Mouse (Mus musculus): ENCODE data around the gene Spaca4.

Gene Spaca4

DNA sequence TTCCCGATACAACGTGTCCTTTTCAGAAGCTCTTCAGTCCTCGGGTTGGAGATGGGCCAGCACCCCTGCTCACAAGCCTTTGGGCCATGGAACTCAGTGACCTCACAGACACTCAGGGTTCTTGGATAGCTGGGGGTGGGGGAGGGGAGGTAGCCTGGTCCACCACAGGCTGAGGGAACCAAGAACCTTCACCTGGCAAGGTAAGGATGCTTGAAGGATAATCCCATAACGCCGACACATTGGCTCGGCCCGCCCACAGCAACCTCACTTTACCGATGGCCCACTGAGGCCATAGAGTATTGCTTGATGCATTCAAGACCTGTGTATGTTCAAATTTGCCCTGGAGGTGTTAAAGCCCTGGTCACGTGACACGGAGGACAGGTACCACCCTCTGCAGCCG is at the start of gene Spaca4:
TSS of gene Spaca4 (minus strand) at position 101 of the 400 bp plus-strand sequence.
- DNase-seq, result no peak

GRCm38 (mm10) chr7:45775237-45775636 is 49.6 kb upstream of the Spaca4 start:
- DNase-seq, result no peak

- DNase-seq, result no peak
Measured at GRCm38 (mm10) chr7:45771101-45771500, 45.5 kb upstream of the Spaca4 start.

- DNase-seq, result no peak
Measured at GRCm38 (mm10) chr7:45770427-45771082, 44.9 kb upstream of the Spaca4 start.

- no peak for DNase-seq
Measured at GRCm38 (mm10) chr7:45767500-45767899, 41.9 kb upstream of the Spaca4 start.

DNA sequence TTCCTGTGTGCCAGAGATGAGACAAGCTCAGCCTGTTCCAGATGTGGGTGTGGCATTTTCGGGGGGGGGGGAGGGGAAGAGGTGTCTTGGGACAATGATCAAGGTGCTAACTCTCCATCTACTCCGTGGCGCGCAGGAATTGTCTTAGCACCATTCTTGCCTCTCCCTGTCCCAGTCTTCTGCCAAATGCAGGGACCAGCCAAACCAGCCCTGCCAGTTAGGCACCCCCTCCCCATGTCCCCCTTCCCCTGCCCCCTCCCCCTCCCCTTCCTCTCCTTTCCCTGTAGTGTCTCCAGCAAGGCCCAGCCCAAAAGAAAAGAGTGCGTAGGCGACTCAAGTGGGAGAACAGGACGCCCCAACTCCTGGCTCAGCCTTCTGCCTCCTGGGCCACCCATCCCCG is 41.2 kb upstream of the Spaca4 start:
- DNase-seq, result no peak

DNA sequence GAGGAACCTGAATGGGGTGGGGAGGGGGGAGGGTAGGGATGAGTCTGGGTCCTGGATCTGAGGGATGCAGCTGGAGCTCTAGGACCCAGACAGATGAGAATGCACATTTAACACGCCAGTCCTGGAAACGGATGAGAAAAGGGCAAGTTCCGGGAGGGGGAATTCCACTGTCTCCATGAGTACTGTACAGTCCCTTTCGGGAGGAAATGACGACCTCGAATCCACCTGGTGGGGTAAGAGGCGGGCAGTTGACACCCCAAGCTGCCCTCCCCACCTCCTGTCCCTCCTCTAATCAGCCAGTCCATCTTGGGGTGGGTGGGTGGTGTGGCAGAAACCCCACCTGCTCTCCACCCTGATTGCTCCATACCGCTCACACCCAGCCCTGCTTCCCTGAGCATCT is 40.4 kb upstream of the Spaca4 start:
- no peak for DNase-seq

DNA sequence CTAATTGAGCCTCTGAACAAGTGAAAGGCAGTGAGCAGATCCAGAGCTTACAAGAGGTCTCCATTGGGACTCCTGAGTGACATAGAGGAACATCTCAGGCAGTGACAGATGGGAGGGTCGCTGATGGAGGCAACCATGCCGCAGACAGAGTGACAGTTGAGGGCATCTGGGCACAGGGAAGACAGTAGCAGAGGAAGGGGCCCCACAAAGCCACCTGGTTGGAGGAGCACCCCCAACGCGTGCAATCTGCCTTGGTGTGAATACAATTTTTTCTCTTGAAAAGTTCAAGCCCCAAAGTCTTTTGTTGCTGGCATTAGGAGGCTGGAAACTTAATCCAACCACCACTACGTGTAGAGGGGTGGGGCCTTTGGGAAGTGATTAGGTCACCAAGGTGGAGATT is 34.5 kb upstream of the Spaca4 start:
- DNase-seq, result no peak

GRCm38 (mm10) chr7:45759400-45759799 is 33.8 kb upstream of the Spaca4 start:
- DNase-seq, result peak; percentile 65 to 83

- no peak for DNase-seq
Measured at GRCm38 (mm10) chr7:45755703-45756102, 30.1 kb upstream of the Spaca4 start.

GRCm38 (mm10) chr7:45750162-45750561 is 24.5 kb upstream of the Spaca4 start:
- peak in 1 of 2 experiments; percentile 54 for DNase-seq

- DNase-seq, result peak in 1 of 2 experiments; percentile 30
Measured at GRCm38 (mm10) chr7:45749401-45749800, 23.8 kb upstream of the Spaca4 start.

DNA sequence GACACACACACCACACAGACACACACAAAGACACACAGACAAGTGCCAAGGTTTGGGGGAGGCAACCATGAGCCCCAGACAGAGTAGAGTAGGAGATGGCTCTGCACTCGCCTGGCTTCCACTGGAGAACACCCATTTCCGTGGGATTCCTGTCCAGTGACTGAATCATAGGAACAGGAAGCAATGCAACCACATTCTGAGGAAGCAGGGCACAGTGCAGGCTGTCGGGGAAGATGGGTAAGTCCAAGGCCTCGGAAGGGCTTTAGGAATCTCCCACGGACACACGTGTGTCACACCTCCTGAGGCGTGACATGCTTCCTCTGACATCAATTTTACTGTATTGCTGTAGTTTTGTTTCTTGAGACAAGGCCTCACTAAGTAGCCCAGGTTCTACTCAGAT is 22.5 kb upstream of the Spaca4 start:
- DNase-seq, result peak in 1 of 2 experiments; percentile 18

- DNase-seq, result no peak
Measured at GRCm38 (mm10) chr7:45747450-45747849, 21.8 kb upstream of the Spaca4 start.

- peak in 1 of 2 experiments; percentile 33 for DNase-seq
Measured at GRCm38 (mm10) chr7:45746518-45746917, 20.9 kb upstream of the Spaca4 start.

DNA sequence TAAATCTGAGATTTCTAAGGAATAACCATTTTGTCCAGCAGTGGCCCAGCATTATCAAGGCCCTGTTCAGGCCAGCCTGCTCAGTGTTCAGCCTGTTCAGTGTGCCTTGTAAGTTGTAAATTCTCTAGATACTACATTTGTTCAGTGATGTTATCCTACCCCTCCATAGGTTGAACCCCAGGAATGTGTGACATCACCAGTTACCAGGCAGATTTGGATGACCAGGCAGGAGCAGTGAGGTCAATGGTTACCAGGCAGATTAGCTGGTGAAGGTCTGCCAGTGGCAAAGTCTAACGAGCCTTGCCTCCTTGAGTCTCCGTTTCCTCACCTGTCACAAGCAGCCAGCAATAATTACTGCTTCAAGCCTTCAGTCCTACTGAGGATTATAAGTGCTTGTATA is 18.8 kb upstream of the Spaca4 start:
- peak; percentile 91 to 94 for DNase-seq

DNA sequence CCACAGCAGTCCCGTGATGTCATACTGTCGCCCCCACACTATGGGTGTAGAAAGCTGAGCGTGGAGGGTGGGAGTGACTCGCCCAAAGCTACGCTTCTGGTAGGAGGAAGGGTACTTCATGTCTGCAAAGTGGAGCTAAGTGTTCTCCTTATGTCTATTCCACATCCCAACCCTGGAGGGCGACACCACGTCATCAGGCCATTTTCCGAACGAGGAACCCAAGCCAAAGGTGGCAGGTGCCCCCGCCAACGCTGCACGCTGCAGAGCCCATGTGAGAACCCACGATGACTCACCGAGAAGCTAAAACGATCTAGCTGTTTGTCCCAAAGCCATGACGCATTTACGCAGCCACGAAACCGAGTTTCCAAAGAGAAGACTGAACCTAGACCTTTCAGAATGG is 16.7 kb upstream of the Spaca4 start:
- DNase-seq, result peak in 1 of 2 experiments; percentile 54

DNA sequence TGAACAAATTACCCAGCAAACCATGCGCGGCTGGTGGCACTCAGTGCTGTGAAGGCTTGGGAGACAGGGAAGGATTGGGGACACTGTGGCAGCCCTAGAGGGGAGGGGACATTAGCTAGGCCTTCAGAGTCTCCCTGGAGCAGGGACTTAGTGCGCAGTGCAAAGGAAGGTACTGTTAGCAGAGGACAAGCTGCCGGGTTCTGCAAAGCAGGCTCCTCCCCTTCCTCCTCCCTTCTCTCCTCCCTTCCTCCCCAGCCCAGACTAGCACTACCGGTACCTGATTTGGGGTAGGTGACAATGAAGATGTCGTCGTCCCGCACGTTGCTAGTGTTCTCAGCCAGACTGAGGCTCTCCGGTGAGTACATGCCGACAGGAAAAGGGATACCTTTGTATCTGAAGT is 16.2 kb upstream of the Spaca4 start:
- no peak for DNase-seq

GRCm38 (mm10) chr7:45741308-45741707 is 15.7 kb upstream of the Spaca4 start:
- DNase-seq, result no peak

GRCm38 (mm10) chr7:45739820-45740219 is 14.2 kb upstream of the Spaca4 start:
- DNase-seq, result no peak

- peak; percentile 88 to 91 for DNase-seq
Measured at GRCm38 (mm10) chr7:45739162-45739763, 13.7 kb upstream of the Spaca4 start.

DNA sequence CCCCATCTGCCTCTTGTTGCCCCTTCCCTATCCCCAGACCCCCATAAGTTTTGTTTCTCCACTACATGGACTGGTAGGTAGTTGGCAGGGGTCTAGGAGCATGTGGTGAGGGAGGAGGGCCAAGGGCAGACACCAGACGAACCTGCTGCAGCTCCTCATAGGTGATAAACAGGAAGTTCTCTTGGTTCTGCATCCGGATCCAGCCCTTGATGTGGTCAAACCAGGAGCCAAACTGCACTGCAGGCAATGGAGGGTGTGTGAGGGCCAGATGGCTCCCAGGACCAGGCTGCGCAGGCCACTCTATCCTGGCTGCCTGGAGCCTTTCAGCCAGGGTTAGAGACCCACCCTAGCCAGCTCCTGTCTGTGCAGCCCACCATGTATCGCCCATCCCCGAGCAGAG is 7.9 kb upstream of the Spaca4 start:
- no peak for DNase-seq

DNA sequence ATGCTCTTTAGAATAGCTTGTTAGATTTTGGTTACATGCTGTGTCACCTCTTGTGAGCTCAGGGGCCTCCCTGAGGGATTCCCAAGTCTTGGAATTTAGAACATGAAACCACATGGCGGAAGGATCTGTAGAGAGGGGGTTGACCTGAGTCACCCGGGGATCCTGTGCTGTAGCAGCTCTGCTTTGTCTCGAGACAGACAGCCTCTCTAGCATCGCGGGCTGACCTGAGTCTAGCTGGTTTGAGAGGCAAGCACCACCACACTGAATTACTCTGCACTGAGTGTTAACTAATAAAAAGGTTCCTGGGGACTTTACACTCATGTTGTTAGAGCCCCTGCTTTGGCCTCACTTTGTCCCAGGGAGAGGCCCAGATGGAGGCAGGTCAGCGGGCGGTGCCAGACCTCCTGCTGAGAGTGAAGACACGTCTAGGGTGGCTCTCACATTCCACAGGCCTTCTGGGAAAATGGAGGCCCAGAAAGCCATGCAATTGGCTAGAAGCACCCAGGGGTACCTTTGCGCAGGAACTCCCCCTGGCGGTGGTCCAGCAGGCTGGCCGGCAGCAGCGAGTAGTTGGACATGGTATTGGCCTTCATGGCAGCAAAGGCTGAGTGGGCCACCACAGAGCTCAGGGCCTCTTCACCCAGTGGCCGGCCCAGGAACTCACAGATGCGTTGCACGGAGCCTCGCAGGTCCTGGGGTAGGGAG is 5.3 kb upstream of the Spaca4 start:
- peak; percentile 81 to 86 for DNase-seq

DNA sequence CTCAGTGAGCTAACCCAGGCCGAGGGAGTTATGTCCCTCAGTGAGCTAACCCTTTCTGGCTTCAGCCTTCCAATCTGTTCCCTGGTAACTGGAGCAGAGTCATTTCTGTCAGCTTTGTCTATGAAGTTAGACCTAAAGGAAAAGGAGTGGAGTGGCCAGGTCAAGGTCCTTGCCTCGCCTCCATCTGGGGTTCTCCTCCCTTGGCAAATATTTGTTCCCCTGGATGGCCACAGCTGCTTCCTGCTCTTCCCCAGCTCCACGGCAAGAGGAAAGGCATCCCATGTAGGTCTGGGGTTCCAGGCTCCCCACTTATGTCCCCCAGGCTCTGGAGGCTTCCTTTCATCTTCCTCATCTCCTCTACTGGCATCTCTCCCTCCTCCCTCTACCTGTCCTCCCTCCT is 2.0 kb upstream of the Spaca4 start:
- DNase-seq, result no peak

All from kidney, postnatal 4 days (tissue).